In the genomic region with DNA sequence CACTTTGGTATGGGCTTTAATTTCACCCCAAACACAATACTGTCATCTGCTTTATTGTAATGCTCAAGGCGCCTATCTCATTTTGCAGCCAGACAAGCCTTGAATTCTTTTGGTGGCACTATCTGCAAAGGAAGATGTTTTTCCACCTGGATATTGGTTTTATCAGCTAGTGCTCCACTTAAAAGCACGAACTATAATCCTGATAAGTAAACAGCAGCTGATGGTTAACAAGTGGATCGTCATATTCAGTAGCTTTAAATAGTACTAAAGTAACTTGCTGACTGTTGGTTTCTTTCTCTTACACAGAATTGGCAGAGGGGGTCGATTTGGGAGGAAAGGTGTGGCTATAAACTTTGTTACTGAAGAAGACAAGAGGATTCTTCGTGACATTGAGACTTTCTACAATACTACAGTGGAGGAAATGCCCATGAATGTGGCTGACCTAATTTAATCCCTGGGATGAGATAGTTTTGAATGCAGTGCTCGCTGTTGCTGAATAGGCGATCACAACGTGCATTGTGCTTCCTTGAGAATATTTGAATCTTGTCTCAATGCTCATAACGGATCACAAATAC, we compare ENCODE assay signal across 35 mouse cellular contexts. TPM values are rescaled to one million over a fixed set of nuclear protein-coding genes. Genes with fewer than 3 reads are reported as not detected.
DNase-seq lines count a peak whose midpoint lies in the region; ATAC-seq and TF ChIP-seq lines count a peak whose summit lies in the region.
"Had no signal": no experiment of that assay in that cellular context is flagged by ENCODE, and none has a peak within 500 bp of the region (broad histone marks: within the 10 kb centered on the region; RNA-seq: fewer than 3 reads in every experiment).

No protein-coding gene starts in this region.

- peak overlapping the region; percentile 24; the same call in 1 of the 2 replicates for H3K27ac ChIP-seq in liver, embryonic 16.5 days (ENCODE audit: low read length)
- no peak overlapping the region for H3K27ac ChIP-seq in liver, embryonic 12.5 days
- H3K27ac ChIP-seq in CH12.LX (ENCODE audit: insufficient read depth, low read depth), result no peak overlapping the region; the same call in 1 of the 2 replicates
- no peak overlapping the region for H3K27ac ChIP-seq in embryonic facial prominence, embryonic 10.5 days (replicated peaks)
- H3K27ac ChIP-seq: embryonic facial prominence, embryonic 12.5 days; forebrain, embryonic 12.5 days; hindbrain, embryonic 15.5 days; intestine, embryonic 15.5 days; left cerebral cortex, adult 2 months; limb, embryonic 15.5 days; liver, embryonic 15.5 days; midbrain, embryonic 10.5 days had no signal

- in situ Hi-C loops in CH12.LX (cut with MboI; ENCODE audit: low pct_ligation_motif_present, low pct_unique_long_range_greater_than_20kb, low sequenced_read_pairs), result no loop called here

- DNase-seq in 416B (ENCODE audit: low read depth) (peak; percentile 16), CH12.LX (ENCODE audit: extremely low read depth) (no peak)
- DNase-seq in embryonic facial prominence, embryonic 10.5 days (ENCODE audit: low spot score), result no peak
- DNase-seq in frontal cortex, postnatal 25 days (ENCODE audit: low spot score in 2 of 2), result no peak
- DNase-seq in thymus, postnatal 25 days, result no peak
- DNase-seq in gastrocnemius, postnatal 4 days (ENCODE audit: low spot score in 2 of 2), result no peak
- DNase-seq: adrenal gland, postnatal 25 days; cerebellum, adult 9-11 months; gastrocnemius, postnatal 14 days; right cerebral cortex, adult 18-20 months; right cerebral cortex, postnatal 4 days; thymus, postnatal 14 days had no signal

- H3K4me1 ChIP-seq in liver, embryonic 16.5 days (ENCODE audit: control insufficient read depth, low read depth, low read length), result peaks cover 7% of the 10 kb centered on the region
- H3K4me1 ChIP-seq in liver, embryonic 12.5 days, result peaks cover 28% of the 10 kb centered on the region
- H3K4me1 ChIP-seq in CH12.LX (ENCODE audit: control insufficient read depth in 1 of 2, insufficient read depth in 2 of 2), result peaks cover 0 to 18% of the 10 kb centered on the region in 2 experiments; a peak in 2 of 4 replicates
- peaks cover 19% of the 10 kb centered on the region for H3K4me1 ChIP-seq in embryonic facial prominence, embryonic 10.5 days

- H3K9me3 ChIP-seq in liver, embryonic 16.5 days (replicated peaks; ENCODE audit: control insufficient read depth, low read length), result no peaks in the 10 kb centered on the region
- H3K9me3 ChIP-seq in liver, embryonic 12.5 days (replicated peaks), result no peaks in the 10 kb centered on the region
- no peaks in the 10 kb centered on the region for H3K9me3 ChIP-seq in CH12.LX (replicated peaks; ENCODE audit: low read length)
- H3K9me3 ChIP-seq in embryonic facial prominence, embryonic 10.5 days, result no peaks in the 10 kb centered on the region
- H3K9me3 ChIP-seq: embryonic facial prominence, embryonic 12.5 days; forebrain, embryonic 12.5 days; hindbrain, embryonic 15.5 days; intestine, embryonic 15.5 days; limb, embryonic 15.5 days; liver, embryonic 15.5 days; midbrain, embryonic 10.5 days had no signal

- no peaks in the 10 kb centered on the region for H3K27me3 ChIP-seq in liver, embryonic 16.5 days (ENCODE audit: control insufficient read depth, insufficient read depth, low read depth, low read length)
- no peaks in the 10 kb centered on the region for H3K27me3 ChIP-seq in liver, embryonic 12.5 days (replicated peaks)
- H3K27me3 ChIP-seq in CH12.LX (replicated peaks), result no peaks in the 10 kb centered on the region
- H3K27me3 ChIP-seq in embryonic facial prominence, embryonic 10.5 days (replicated peaks; ENCODE audit: low read depth, poor library complexity, severe bottlenecking), result no peaks in the 10 kb centered on the region
- H3K27me3 ChIP-seq: embryonic facial prominence, embryonic 12.5 days; forebrain, embryonic 12.5 days; hindbrain, embryonic 15.5 days; intestine, embryonic 15.5 days; limb, embryonic 15.5 days; liver, embryonic 15.5 days had no signal

- no peak for TF ChIP-seq RAD21 in CH12.LX (IDR thresholded peaks at IDR 0.05; ENCODE audit: low read depth, low read length)

- ATAC-seq in liver, embryonic 16.5 days (ENCODE audit: low read depth), result no peak
- ATAC-seq in liver, embryonic 12.5 days, result no peak
- ATAC-seq: CD4-positive, CD25-positive, alpha-beta regulatory T cell, adult 4 months; intestine, embryonic 15.5 days; lung, postnatal 0 days had no signal

- H3K9ac ChIP-seq in liver, embryonic 16.5 days (ENCODE audit: low read depth, low read length), result no peak overlapping the region
- no peak overlapping the region for H3K9ac ChIP-seq in liver, embryonic 12.5 days
- H3K9ac ChIP-seq in CH12.LX (ENCODE audit: insufficient read depth, low read depth), result peak overlapping the region; percentile 100; the same call in 1 of the 2 replicates
- H3K9ac ChIP-seq: embryonic facial prominence, embryonic 12.5 days; forebrain, embryonic 12.5 days; hindbrain, embryonic 15.5 days; intestine, embryonic 15.5 days; limb, embryonic 15.5 days; liver, embryonic 15.5 days had no signal

- no peak for TF ChIP-seq EP300 in CH12.LX (IDR thresholded peaks at IDR 0.05; ENCODE audit: low read length)

- TF ChIP-seq POLR2A in CH12.LX (IDR thresholded peaks at IDR 0.05; ENCODE audit: low read depth, low read length), result no peak; the same call in 1 of the 2 replicates

- no peak overlapping the region for H3K4me2 ChIP-seq in liver, embryonic 16.5 days (ENCODE audit: low read depth, low read length)
- H3K4me2 ChIP-seq in liver, embryonic 12.5 days, result no peak overlapping the region
- peak overlapping the region; percentile 99 for H3K4me2 ChIP-seq in CH12.LX (ENCODE audit: insufficient read depth, low read depth, poor library complexity, severe bottlenecking)
- H3K4me2 ChIP-seq: embryonic facial prominence, embryonic 12.5 days; forebrain, embryonic 12.5 days; hindbrain, embryonic 15.5 days; intestine, embryonic 15.5 days; limb, embryonic 15.5 days; liver, embryonic 15.5 days had no signal

- WGBS in liver, embryonic 16.5 days (ENCODE audit: insufficient replicate concordance), result 38% methylated on average over 9 of the region's 9 CpGs
- WGBS in liver, embryonic 12.5 days (ENCODE audit: insufficient replicate concordance), result 31% methylated on average over 9 of the region's 9 CpGs
- 66% methylated on average over 9 of the region's 9 CpGs for WGBS in embryonic facial prominence, embryonic 10.5 days

- peaks cover 55% of the 10 kb centered on the region for H3K79me2 ChIP-seq in CH12.LX (replicated peaks; ENCODE audit: control insufficient read depth, extremely low read depth, insufficient read depth, poor library complexity, severe bottlenecking)

- dilution Hi-C loops in CH12.LX (cut with MboI; ENCODE audit: extremely low pct_ligation_motif_present, extremely low pct_unique_long_range_greater_than_20kb, low sequenced_read_pairs), result no loop called here

- no peak overlapping the region for H3K4me3 ChIP-seq in liver, embryonic 16.5 days (ENCODE audit: low read depth, low read length)
- no peak overlapping the region for H3K4me3 ChIP-seq in liver, embryonic 12.5 days
- H3K4me3 ChIP-seq in CH12.LX (replicated peaks in 1 of 3; ENCODE audit: low read depth in 2 of 3, low read length in 2 of 3, poor library complexity in 1 of 3), result peak overlapping the region in 2 of 3 experiments; percentile 13 to 51
- H3K4me3 ChIP-seq in embryonic facial prominence, embryonic 10.5 days, result 0 out of 2 replicates have a peak overlapping the region, but pooled peaks have one; percentile 8
- H3K4me3 ChIP-seq: embryonic facial prominence, embryonic 12.5 days; erythroblast, embryonic 14.5 days; forebrain, embryonic 12.5 days; hindbrain, embryonic 15.5 days; intestine, embryonic 15.5 days; left cerebral cortex, adult 2 months; limb, embryonic 15.5 days; liver, embryonic 15.5 days; midbrain, embryonic 10.5 days had no signal

- H3K36me3 ChIP-seq in liver, embryonic 16.5 days (ENCODE audit: control insufficient read depth, insufficient read depth), result peaks cover 64% of the 10 kb centered on the region
- H3K36me3 ChIP-seq in liver, embryonic 12.5 days, result peaks cover 96% of the 10 kb centered on the region
- peaks cover 77 to 85% of the 10 kb centered on the region in 2 experiments for H3K36me3 ChIP-seq in CH12.LX (replicated peaks in 1 of 2; ENCODE audit: control insufficient read depth in 1 of 2, insufficient read depth in 1 of 2, low read length in 1 of 2)
- H3K36me3 ChIP-seq in embryonic facial prominence, embryonic 10.5 days (replicated peaks), result peaks cover 94% of the 10 kb centered on the region

- TF ChIP-seq CTCF in CH12.LX (conservative IDR thresholded peaks at IDR 0.05 in 1 of 2, IDR thresholded peaks at IDR 0.05 in 1 of 2; ENCODE audit: low read depth in 2 of 2, low read length in 2 of 2), result no peak

RNA-seq across cellular contexts. Expression of gene Eif4a2, which starts 5.7 kb away (rescaled TPM):
- 57.0 and 58.0 TPM in 2 replicates for polyA plus RNA-seq in liver, embryonic 16.5 days (2015; fragmentation: Nextera tagmentation; extraction: Ambion mirVana)
- polyA plus RNA-seq in liver, embryonic 12.5 days (2016; fragmentation: Nextera tagmentation; extraction: Ambion mirVana), result 99.9 and 102 TPM in 2 replicates
- total RNA-seq in CH12.LX (2012; rRNA removed) (358 and 457 TPM in 2 replicates), CH12.LX (2014; rRNA removed) (660 and 860 TPM in 2 replicates)
- polyA plus RNA-seq in CH12.LX (2012; ENCODE audit: insufficient read length, low read depth), result 475 TPM in 2 replicates
- 170 and 177 TPM in 2 replicates for polyA plus RNA-seq in embryonic facial prominence, embryonic 10.5 days (2016; fragmentation: Nextera tagmentation; extraction: Ambion mirVana)
- total RNA-seq in gastrocnemius, postnatal 4 days (2021), result 100 to 1,000 TPM; 274 to 300 TPM

RNA-seq across cellular contexts. Expression of gene Rfc4, which starts 14.6 kb away (rescaled TPM):
- polyA plus RNA-seq in liver, embryonic 16.5 days (2015; fragmentation: Nextera tagmentation; extraction: Ambion mirVana), result 104 and 124 TPM in 2 replicates
- polyA plus RNA-seq in liver, embryonic 12.5 days (2016; fragmentation: Nextera tagmentation; extraction: Ambion mirVana), result 184 and 199 TPM in 2 replicates
- total RNA-seq in CH12.LX (2012; rRNA removed) (121 and 125 TPM in 2 replicates), CH12.LX (2014; rRNA removed) (191 and 204 TPM in 2 replicates)
- 74.6 and 91.5 TPM in 2 replicates for polyA plus RNA-seq in CH12.LX (2012; ENCODE audit: insufficient read length, low read depth)
- 208 and 218 TPM in 2 replicates for polyA plus RNA-seq in embryonic facial prominence, embryonic 10.5 days (2016; fragmentation: Nextera tagmentation; extraction: Ambion mirVana)
- total RNA-seq in gastrocnemius, postnatal 4 days (2021), result 10 to 100 TPM; 16.2 to 16.4 TPM

RNA-seq across cellular contexts. Expression of gene Adipoq, which starts 33.4 kb away (rescaled TPM):
- not detected in 2 replicates for polyA plus RNA-seq in liver, embryonic 16.5 days (2015; fragmentation: Nextera tagmentation; extraction: Ambion mirVana)
- not detected in 2 replicates for polyA plus RNA-seq in liver, embryonic 12.5 days (2016; fragmentation: Nextera tagmentation; extraction: Ambion mirVana)
- 0.13 TPM in 1 of 2 replicates, not detected in the other for total RNA-seq in CH12.LX (2012; rRNA removed)
- total RNA-seq in CH12.LX (2014; rRNA removed), result 0.68 and 0.99 TPM in 2 replicates
- 0.55 and 1.1 TPM in 2 replicates for polyA plus RNA-seq in CH12.LX (2012; ENCODE audit: insufficient read length, low read depth)
- not detected in 2 replicates for polyA plus RNA-seq in embryonic facial prominence, embryonic 10.5 days (2016; fragmentation: Nextera tagmentation; extraction: Ambion mirVana)
- 10 to 100 TPM; 35.8 to 82.7 TPM for total RNA-seq in gastrocnemius, postnatal 4 days (2021)
- total RNA-seq: hematopoietic stem cell, adult 5-6 weeks; layer of hippocampus, postnatal 10 days; left cerebral cortex, adult 2 months; left cerebral cortex, postnatal 36 days had no signal
- polyA plus RNA-seq: CD4-positive, CD25-positive, alpha-beta regulatory T cell, adult 4 months; embryonic facial prominence, embryonic 12.5 days; erythroblast, embryonic 14.5 days; forebrain, embryonic 12.5 days; heart, embryonic 16.5 days; hindbrain, embryonic 15.5 days; intestine, embryonic 15.5 days; kidney, embryonic 14.5 days; limb, embryonic 15.5 days; liver, embryonic 15.5 days; lung, postnatal 0 days; midbrain, embryonic 10.5 days; neural tube, embryonic 14.5 days; stomach, embryonic 14.5 days had no signal

RNA-seq across cellular contexts. Expression of gene Kng1, which starts 55.3 kb away (rescaled TPM):
- 1,254 and 1,294 TPM in 2 replicates for polyA plus RNA-seq in liver, embryonic 16.5 days (2015; fragmentation: Nextera tagmentation; extraction: Ambion mirVana)
- polyA plus RNA-seq in liver, embryonic 12.5 days (2016; fragmentation: Nextera tagmentation; extraction: Ambion mirVana), result 145 and 151 TPM in 2 replicates
- total RNA-seq in CH12.LX (2012; rRNA removed), result not detected in 2 replicates
- not detected in 2 replicates for total RNA-seq in CH12.LX (2014; rRNA removed)
- not detected in 2 replicates for polyA plus RNA-seq in CH12.LX (2012; ENCODE audit: insufficient read length, low read depth)
- not detected in 2 replicates for polyA plus RNA-seq in embryonic facial prominence, embryonic 10.5 days (2016; fragmentation: Nextera tagmentation; extraction: Ambion mirVana)
- total RNA-seq in gastrocnemius, postnatal 4 days (2021), result 1 to 10 TPM in 1 of 2 experiments, under 1 TPM in 1; 0.52 to 8.6 TPM
- total RNA-seq: gastrocnemius, postnatal 14 days; heart, adult 8-10 months; hematopoietic stem cell, adult 5-6 weeks; layer of hippocampus, postnatal 10 days; left cerebral cortex, adult 2 months; left cerebral cortex, postnatal 36 days had no signal
- polyA plus RNA-seq: CD4-positive, CD25-positive, alpha-beta regulatory T cell, adult 4 months; cortical plate, adult 2 months; embryonic facial prominence, embryonic 12.5 days; forebrain, embryonic 12.5 days; frontal cortex, adult 2 months; midbrain, embryonic 10.5 days had no signal

Comparison
In these comparisons a context has a peak if more than half of its experiments do, and no peak if none do; other contexts are left out.
1. H3K4me3 ChIP-seq: peak in CH12.LX (2 of 3) and embryonic facial prominence, embryonic 10.5 days (single experiment); none in liver, embryonic 16.5 days (single experiment) and liver, embryonic 12.5 days (single experiment).